Mouse (Mus musculus) erythroblast, adult 5-6 weeks (primary cell): Measurements from ENCODE around the gene Pbld1. TPM values are rescaled to one million over a fixed set of nuclear protein-coding genes. Genes with fewer than 3 reads are reported as not detected.
A peak's percentile ranks its signal among the peaks of the same experiment; 100 is the strongest.
"Not testable (repeated sequence)": the region's sequence is repeated elsewhere in the genome, so short reads cannot be mapped to it uniquely, and the experiment has no call there.

Experiments
- ATAC-seq: replicated peaks from 2 replicates; pipeline ENCODE4 v1.8.0; 2016; ENCODE audit warnings: moderate number of reproducible peaks, mild to moderate bottlenecking, moderate TSS enrichment, inconsistent platforms; ENCODE audit not compliant: poor library complexity, low FRiP score, severe bottlenecking
- total RNA-seq, 2 experiments: library from RNA; stranded (forward) in 1 of 2; stranded (reverse) in 1 of 2; fragments of 150-400 nt in 1 of 2; fragments of 200-764, 138-1000 nt in 1 of 2; gene quantifications; 2 replicates each; pipeline versions ENCODE4 v1.2.3 to v1.2.4; 2015 to 2017; ENCODE audit warnings: low replicate concordance in 2 of 2

The Pbld1 gene
- total RNA-seq, 2 experiments from 2014 or later: not detected

DNA sequence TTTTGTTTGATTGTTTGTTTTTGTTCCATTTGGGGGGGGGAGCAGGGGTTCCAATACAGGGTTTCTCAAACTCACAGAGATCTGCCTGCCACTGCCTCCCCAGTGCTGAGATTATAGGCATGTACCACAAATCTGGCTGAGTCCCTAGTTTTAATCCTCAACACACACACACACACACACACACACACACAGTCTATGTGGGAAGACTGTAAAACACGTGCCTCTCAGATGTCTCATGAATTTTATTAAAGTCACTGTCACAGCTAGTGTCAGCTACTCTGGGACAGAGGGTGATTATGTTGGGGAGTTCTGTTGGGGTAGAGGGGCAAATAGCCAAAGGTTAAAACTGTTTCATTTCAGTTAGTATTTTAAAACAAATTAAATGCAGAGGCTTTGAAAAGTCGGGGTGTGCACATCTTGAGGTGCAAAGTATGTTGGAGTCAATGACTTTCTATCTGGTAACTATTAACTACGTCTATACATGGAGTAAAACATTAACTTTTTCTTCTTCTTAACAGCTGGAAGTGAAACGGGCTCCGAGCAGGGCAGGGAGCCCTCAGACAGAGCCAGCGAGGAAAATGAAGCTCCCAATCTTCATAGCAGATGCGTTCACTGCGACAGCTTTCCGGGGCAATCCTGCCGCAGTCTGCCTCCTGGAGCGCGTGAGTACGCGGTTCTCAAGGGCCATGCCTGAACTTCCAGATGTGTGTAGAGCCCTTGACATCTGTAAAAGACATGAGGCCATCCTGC is 21.2 kb upstream of the Pbld1 start:
- no peak for ATAC-seq

DNA sequence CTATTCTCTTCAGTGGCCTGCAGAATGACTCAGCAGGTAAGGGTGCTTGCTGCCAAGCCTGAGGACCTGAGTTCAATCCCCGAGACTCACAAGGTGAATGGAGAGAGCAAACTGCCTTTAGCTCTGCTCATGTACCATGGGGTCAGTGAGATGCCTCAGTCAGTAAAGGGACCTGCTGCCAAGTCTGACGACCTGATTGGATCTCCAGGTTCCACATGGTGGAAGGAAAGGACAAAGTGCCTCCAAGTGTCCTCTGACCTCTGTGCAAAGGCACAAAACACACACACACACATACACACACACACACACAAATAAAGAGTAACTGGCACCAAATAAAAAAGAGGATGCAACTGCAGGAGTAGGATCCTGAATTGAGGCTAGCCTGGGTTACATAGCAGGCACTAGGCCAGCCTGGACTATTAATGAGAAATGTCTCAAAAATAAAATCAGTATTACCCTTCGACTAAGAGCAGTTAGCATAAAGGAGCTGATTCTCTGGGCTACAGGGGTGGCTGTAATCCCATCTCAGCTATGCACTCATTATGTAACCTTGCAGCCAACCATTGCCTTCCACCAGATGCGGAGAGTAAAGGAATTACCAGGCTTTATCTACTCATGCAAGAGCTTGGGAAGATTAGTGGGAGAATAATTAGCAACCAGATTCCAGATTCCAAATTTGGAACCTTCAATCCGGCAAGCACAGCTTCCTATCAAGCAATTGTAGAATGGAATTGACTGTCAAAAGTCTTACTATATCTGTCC is 19.9 kb upstream of the Pbld1 start:
- ATAC-seq: no peak

DNA sequence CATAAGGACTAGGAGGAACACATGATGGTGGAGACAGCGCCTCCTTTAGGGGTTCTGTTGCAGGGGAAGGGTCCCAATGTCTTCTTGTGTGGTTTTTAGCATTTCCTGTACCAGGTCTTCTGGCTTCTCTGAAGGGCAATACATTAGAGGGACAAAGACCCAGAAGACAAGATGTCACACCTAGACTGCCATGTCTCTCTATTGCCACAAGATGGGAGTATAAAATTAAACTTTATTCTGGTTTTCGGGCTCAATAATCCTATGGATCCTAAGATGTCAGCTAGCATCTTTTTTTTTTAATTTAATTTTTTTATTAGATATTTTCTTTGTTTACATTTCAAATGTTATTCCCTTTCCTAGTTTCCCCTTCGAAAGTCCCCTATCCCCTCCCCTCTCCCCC is 16.8 kb upstream of the Pbld1 start:
- ATAC-seq: no peak

DNA sequence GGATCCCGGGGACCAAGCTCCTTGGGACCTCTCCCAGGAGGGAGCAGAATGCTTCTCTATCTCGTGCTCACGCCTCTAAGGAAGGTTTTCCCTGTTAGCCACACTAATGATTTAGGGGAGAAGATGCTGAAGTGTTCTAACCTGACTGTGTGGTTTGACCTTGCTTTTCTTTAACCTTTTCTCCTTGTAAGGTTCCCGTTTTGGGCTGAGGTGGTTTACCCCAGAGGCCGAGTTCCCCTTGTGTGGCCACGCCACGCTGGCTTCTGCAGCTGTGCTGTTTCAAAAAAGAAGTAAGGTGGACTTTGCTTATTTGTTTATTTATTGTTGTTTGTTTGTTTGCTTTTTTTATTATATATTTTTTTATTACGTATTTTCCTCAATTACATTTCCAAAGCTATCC is 12.2 kb upstream of the Pbld1 start:
- no peak for ATAC-seq

DNA sequence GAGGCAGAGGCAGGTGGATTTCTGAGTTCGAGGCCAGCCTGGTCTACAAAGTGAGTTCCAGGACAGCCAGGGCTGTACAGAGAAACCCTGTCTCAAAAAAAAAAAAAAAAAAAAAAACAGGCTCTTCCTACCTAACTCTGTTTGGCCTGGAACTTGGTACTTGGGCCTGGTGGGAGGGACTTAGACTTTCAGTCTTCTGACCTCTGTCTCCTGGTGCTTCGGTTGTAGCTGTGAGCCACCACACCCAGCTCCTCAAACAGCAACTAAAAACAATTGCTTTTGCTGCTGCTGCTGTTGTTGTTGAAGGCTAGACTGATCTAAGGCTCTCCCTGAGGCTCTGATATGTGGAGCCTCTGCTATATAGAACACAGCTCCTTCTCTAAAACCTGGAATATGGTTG is 10.9 kb upstream of the Pbld1 start:
- no peak for ATAC-seq

DNA sequence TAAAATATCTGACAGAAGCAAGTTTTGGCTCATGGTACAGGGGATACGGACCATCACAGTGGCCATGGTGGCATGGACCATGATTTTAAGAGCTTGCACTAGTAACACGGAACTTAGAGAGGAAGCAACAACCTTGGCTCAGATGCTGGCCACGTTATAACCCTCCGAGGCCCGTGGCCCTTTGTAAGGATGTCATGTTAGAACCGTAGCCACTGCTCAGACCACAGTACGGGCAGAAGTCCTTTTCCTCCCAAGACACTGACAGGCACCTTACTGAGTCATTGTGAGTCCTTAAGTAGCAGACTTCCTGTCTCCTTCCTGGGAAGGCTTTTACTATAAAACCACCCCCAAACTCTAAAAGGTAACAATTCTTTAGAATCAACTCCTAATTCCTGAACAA is 8.7 kb upstream of the Pbld1 start:
- no peak for ATAC-seq

DNA sequence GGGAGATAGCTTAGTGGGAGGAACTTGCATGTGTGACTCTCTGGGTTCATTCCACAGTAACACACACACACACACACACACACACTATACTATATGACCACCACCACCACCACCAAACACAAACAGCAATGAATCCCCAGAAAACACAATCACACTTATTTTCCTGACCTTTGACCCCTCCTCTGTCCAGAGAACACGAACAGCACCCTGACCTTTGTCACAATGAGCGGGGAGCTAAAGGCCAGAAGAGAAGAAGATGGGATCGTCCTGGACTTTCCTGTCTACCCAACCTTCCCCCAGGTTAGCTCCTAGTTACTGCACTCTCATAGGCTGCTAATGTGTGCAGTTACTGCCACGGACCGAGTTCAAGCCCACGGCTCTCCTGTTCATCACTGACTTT is 8.0 kb upstream of the Pbld1 start:
- ATAC-seq: no peak

DNA sequence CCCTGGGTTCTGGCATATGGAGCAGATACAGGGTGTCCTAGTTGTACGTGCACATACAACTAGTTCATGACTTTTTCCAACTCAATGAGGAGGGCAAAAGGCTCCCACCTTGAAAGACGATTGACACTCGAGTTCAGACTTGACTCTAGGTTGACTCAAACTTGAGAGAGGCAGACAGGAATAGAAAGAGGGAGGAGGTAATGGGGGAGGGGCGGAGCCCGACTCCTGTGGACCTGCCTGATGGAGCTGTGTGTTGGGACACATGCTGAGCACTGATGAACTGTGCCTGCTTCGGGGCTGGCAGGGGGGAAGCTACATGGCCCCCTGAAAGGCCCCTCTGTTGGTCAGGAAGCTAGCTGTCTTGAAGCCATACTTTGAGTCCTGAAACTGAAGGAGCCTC is 7.0 kb upstream of the Pbld1 start:
- no peak for ATAC-seq

DNA sequence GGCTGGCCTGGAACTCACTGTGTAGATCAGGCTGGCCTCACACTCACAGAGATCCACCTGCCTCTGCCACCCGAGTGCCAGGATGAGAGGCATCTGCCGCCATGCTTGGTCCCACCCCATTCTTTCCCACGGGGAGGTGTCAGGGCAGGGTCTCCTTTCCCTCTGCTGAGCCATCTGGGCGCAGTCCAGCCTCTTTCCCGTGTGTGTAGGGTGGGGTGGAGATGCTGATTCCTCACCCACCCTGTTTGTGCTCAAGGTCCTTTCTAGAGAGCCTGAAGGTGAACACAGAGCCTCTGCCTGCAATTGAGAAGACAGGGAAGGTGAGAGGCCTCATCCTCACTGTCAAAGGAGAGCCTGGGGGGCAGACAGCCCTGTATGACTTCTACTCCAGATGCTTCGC is 5.9 kb upstream of the Pbld1 start:
- not testable (repeated sequence) for ATAC-seq

DNA sequence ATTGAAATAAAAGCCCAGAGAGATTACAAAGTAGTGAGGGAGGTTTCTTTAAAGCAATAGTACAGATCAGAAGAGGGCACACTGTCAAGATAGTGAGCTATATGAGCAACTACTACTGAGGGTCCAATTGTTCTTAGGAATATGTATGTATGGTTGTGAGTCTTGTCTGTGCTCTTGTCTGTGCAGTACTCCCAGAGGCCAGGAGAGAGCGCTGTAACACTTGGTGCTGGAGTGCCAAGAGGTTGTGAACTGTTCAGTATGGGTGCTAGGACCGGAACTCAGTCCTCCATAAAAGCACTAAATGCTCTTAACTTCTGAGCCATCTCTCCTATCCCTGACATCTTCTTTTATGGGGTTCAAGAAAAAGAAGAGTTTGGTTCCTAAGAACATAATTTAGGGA is 5.4 kb upstream of the Pbld1 start:
- ATAC-seq: no peak

DNA sequence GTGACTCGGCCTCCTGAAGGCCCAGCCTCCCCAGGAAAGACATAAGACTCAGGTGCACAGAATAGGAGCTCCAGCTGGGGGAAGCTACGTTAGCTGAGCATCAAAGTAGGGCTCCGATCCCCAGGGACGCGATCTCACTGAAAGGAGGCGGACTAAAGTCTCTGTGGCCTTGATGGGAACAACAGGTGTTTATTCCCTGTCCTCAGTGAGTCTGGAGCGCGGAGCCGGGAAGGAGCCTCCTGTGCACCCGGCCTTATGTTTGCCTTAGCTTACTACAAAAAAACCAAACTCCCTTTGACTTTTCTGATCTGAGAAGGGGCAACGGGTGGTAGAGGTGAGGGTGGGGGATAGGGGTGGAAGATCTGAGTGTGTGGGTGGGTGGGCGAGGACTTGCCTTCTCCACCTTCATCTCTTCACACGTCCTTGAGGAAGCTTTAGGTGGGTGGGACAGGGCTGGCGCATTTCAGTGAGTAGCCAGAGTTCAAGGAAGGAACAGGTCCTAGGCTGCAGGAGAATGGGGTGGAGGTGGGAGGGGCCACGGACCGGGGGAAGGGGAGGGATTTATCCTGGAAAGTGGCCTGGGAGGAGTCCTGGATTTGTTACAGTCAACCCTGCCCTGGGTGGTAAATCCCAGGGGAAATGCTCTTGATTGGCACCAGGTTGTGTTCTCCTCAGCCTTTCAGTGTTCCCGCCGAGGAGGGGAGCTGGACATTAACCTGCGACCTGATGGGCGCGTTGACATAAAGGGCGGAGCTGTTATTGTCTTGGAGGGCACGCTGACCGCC is 2.8 kb upstream of the Pbld1 start:
- ATAC-seq: no peak

DNA sequence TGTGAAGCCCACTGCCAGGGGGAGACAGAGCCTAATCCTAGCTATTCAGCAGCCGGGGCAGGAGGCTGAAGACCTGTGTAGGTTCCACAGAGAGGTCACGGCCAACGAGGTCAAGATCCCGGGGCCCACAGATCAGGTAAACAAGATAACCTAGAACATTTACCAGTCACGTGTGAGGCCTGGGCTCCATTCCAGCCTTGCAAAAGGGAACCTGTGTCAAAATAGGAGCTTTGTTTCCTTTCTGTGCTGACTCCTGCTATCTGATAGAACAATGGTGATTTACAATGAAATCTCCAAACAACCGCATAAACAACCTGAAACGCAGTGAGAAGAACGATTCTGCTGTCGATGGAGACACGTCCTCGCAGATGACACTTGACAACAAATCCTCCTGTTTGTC is 444 bp downstream of the Pbld1 start:
- no peak for ATAC-seq

DNA sequence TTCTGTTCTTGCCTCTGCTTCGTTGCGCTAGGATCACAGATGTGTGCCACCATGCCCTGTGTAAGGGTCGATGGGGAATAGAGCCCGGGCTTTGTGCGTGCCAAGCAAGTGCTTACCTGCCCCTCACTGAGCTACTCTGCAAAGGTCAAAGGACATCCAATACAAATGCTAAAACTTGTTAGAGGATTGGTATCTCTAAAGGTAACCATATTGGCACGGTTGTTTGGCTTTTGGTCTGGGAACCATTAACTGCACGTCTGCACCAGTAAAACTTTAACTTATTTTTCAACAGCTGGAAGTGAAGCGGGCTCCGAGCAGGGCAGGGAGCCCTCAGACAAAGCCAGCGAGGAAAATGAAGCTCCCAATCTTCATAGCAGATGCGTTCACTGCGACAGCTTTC is 1.3 kb downstream of the Pbld1 start:
- ATAC-seq: no peak

DNA sequence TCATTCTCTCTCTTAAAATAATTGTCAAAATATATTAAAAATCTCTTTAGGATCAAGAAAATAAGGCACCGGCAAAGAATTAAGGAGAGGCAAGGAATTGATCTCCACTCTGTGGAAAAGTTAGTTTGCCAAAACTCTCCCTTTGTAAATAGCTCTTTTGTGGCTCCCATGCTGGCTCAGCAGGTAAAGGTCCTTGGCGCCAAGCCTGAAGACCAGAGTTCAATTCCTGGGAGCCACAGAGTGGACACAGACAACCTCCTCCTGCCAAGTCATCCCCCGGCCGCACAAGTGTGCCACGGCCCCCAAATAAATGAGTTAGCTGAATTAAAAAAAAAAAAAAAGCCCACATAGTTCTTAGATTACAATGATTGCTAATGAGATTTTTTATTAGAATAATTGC is 2.7 kb downstream of the Pbld1 start:
- ATAC-seq: no peak

DNA sequence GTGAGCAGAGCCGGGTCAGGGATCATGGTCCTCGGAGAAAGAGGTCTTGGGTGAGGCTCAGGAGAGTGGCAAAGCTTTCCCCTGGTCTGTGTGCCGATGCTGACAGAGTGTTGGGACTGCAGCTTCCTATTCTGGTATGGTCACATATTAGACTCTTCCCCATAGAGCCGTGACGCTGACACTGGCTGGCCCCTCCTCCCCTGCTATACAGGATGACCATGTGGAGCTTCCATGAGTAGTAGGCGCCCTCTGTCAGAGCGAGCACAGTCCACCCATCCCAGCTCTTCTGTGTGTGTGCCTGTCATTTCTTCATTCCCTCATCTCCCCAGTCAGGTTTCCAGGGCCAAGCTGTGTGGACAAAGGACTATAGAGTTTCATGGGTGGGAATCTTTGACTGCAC is 3.4 kb downstream of the Pbld1 start:
- no peak for ATAC-seq

DNA sequence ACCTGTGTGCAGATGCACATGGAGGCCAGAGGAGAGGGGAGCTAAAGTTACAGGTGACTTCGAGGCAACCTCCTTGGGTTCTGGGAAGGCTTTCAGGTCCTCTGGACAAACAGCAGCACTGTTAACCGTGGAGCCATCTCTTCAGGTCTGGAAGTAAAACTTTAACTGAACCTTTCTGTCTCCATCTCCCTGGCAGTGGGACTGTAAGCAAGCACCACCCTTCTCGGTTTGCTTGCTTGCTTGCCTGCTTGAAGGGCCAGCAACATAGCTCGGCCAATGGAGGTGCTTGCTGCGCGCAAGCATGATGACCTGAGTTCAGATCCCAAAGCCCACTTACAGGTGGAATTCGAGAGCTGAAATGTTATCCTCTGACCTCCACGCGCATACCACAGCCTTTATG is 4.6 kb downstream of the Pbld1 start:
- ATAC-seq: no peak

DNA sequence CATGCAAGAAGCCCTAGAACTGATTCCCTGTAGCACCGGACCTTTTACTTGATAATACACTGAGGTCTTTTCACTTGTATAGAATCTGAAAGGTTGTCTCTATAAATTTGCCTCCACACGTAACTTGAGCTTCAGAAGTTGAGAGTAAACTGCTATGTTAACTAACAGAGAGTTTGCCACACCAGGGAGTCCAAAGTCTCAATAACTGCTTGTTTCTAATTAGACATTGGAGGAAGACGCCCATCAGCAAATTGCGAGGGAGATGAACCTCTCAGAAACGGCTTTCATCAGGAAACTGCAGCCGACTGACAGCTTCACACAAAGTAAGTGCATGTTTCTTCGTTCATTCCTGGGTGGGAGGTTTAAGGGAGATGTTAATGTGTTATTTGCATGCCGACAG is 5.6 kb downstream of the Pbld1 start:
- no peak for ATAC-seq

DNA sequence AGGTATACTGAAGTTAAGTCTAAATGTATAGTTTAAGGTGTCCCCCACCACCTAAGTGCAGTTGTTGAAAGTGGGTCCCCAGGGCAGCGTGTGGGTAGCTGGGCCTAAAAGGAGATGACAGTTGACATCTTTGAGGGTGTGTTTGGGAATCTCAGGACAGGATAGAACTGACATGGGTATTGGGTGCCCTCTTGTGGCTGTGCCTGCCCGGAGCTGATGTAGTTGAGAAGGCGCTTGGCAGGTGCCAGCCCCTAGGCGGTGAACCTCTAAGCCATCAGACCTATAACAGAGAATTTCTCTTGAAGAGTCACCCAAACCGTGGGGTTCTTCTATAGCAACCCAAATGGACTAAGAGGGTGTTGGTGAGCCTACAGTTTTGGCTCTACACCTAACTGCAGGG is 6.0 kb downstream of the Pbld1 start:
- 0 out of 2 replicates have a peak, but pooled peaks have one; percentile 45 for ATAC-seq

DNA sequence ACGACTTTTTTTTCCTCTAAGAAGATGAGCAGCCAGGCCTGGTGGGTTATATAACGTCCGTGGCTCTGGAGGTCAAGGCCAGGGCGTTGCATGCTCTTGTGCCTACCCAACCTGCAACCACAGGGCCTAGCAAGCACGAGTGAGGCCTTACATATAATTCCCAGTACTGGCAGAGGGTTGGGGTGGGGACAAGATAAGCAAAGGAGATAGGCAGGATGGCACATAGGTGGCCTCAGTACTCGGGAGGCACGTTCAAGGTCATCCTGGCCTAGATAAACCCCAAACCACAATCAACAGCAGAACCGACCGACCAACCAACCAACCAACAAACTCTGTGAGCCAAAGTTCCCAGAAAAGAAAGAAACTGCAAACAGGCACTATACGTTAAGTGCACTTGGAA is 26.3 kb downstream of the Pbld1 start:
- ATAC-seq: no peak

DNA sequence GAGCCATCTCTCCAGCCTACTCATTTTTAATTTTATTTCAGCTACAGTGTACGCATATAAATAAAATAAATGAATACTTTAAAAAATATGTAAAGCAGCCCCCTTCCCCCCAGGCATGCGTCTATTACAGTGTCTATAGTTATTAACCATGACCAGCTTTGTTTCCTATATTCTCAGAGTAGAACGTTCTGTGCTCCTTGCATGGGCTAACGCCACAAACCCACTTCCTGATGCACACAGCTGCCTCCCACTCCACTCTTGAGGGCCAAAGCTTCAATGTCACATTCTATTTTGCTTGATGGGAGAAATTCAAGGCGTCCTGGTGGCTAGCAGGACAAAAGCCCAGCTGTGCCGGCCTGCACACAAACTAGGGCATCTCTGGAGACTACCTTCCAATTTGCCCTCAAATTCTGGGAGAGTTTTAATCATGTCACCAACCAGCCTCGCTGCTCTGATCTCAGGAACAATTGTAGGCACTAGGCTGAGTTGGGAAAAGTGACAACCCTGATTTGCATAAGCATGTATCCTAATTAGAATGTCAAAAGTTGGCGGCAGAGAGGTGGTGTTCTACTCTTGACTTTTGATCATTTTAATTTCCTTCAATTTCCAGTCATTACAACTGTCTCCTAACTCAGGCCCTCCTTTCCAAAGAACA is 29.3 kb downstream of the Pbld1 start:
- ATAC-seq: no peak
